In genomic region chr2:153580042-153580441, GRCm38 (mm10) we compare ENCODE assay signal across 16 mouse cellular contexts.
"Had no signal": no experiment of that assay in that cellular context is flagged by ENCODE, and none has a peak within 500 bp of the region (broad histone marks: within the 10 kb centered on the region; RNA-seq: fewer than 3 reads in every experiment).

No protein-coding gene starts in this region.

- H3K9ac ChIP-seq: lung, embryonic 15.5 days; midbrain, embryonic 13.5 days; midbrain, embryonic 15.5 days; neural tube, embryonic 12.5 days; stomach, embryonic 15.5 days had no signal

- H3K9me3 ChIP-seq: lung, embryonic 15.5 days; midbrain, embryonic 13.5 days; midbrain, embryonic 15.5 days; neural tube, embryonic 12.5 days; stomach, embryonic 15.5 days had no signal

- DNase-seq: lung, adult 2 months; lung, postnatal 14 days; lung, postnatal 36 days; right cerebral cortex, postnatal 14 days; thymus, adult 2 months; thymus, postnatal 25 days; thymus, postnatal 4 days had no signal

- H3K4me2 ChIP-seq: lung, embryonic 15.5 days; midbrain, embryonic 11.5 days; midbrain, embryonic 13.5 days; midbrain, embryonic 15.5 days; neural tube, embryonic 12.5 days; stomach, embryonic 15.5 days had no signal

- H3K27me3 ChIP-seq: lung, embryonic 15.5 days; midbrain, embryonic 13.5 days; midbrain, embryonic 15.5 days; neural tube, embryonic 12.5 days; stomach, embryonic 15.5 days had no signal

- ATAC-seq: lung, postnatal 0 days; midbrain, embryonic 13.5 days; midbrain, embryonic 15.5 days had no signal

- H3K4me3 ChIP-seq: lung, embryonic 15.5 days; midbrain, embryonic 13.5 days; midbrain, embryonic 15.5 days; neural tube, embryonic 12.5 days; stomach, embryonic 15.5 days had no signal

- H3K4me1 ChIP-seq: lung, embryonic 15.5 days had no signal

- H3K36me3 ChIP-seq: lung, embryonic 15.5 days; midbrain, embryonic 13.5 days; midbrain, embryonic 15.5 days; neural tube, embryonic 12.5 days; stomach, embryonic 15.5 days had no signal

- H3K27ac ChIP-seq: lung, embryonic 15.5 days; macrophage; midbrain, embryonic 13.5 days; midbrain, embryonic 15.5 days; neural tube, embryonic 12.5 days; stomach, embryonic 15.5 days; stomach, postnatal 0 days had no signal
